In genomic region chr8:47872361-47873107, GRCm38 (mm10) we compare ENCODE assay signal across 8 mouse cellular contexts. TPM values are rescaled to one million over a fixed set of nuclear protein-coding genes. Genes with fewer than 3 reads are reported as not detected.
DNase-seq lines count a peak whose midpoint lies in the region; ATAC-seq and TF ChIP-seq lines count a peak whose summit lies in the region.

No protein-coding gene starts in this region.

- H3K9ac ChIP-seq in heart, embryonic 15.5 days = no peak overlapping the region
- no peak overlapping the region for H3K9ac ChIP-seq in kidney, postnatal 0 days (ENCODE audit: low read depth, low read length)
- H3K9ac ChIP-seq in lung, embryonic 15.5 days = no peak overlapping the region

- H3K4me2 ChIP-seq in heart, embryonic 15.5 days = no peak overlapping the region
- H3K4me2 ChIP-seq in kidney, postnatal 0 days (ENCODE audit: low read length) = no peak overlapping the region
- H3K4me2 ChIP-seq in lung, embryonic 15.5 days = no peak overlapping the region

- no peaks in the 10 kb centered on the region for H3K27me3 ChIP-seq in C2C12 (ENCODE audit: control insufficient read depth, insufficient read depth, insufficient read length)
- no peaks in the 10 kb centered on the region for H3K27me3 ChIP-seq in heart, embryonic 15.5 days
- H3K27me3 ChIP-seq in kidney, postnatal 0 days (ENCODE audit: insufficient read depth, low read length) = no peaks in the 10 kb centered on the region
- H3K27me3 ChIP-seq in lung, embryonic 15.5 days = no peaks in the 10 kb centered on the region

- no peak overlapping the region for H3K4me3 ChIP-seq in C2C12 (ENCODE audit: insufficient read depth, poor library complexity, severe bottlenecking)
- no peak overlapping the region for H3K4me3 ChIP-seq in heart, embryonic 15.5 days
- H3K4me3 ChIP-seq in kidney, postnatal 0 days (replicated peaks; ENCODE audit: low read depth, low read length) = no peak overlapping the region
- H3K4me3 ChIP-seq in lung, embryonic 15.5 days = no peak overlapping the region

- peaks cover 2% of the 10 kb centered on the region for H3K79me3 ChIP-seq in C2C12 (ENCODE audit: low read depth)

- H3K9me3 ChIP-seq in heart, embryonic 15.5 days (replicated peaks) = no peaks in the 10 kb centered on the region
- no peaks in the 10 kb centered on the region for H3K9me3 ChIP-seq in kidney, postnatal 0 days (replicated peaks; ENCODE audit: low read length)
- H3K9me3 ChIP-seq in lung, embryonic 15.5 days = no peaks in the 10 kb centered on the region

- no peak overlapping the region for H3K27ac ChIP-seq in heart, embryonic 15.5 days
- no peak overlapping the region for H3K27ac ChIP-seq in kidney, postnatal 0 days
- no peak overlapping the region for H3K27ac ChIP-seq in lung, embryonic 15.5 days

- H3K36me3 ChIP-seq in C2C12 (ENCODE audit: control insufficient read depth, insufficient read depth) = peaks cover 68% of the 10 kb centered on the region
- peaks cover 28% of the 10 kb centered on the region for H3K36me3 ChIP-seq in heart, embryonic 15.5 days
- peaks cover 51% of the 10 kb centered on the region for H3K36me3 ChIP-seq in kidney, postnatal 0 days (ENCODE audit: insufficient read depth, low read length)
- H3K36me3 ChIP-seq in lung, embryonic 15.5 days = peaks cover 36% of the 10 kb centered on the region

- peak; percentile 92 for TF ChIP-seq CTCF in C2C12 (IDR thresholded peaks at IDR 0.05; ENCODE audit: control insufficient read depth, insufficient read depth, insufficient read length)
- peak; percentile 96 for TF ChIP-seq CTCF in kidney, postnatal 0 days (IDR thresholded peaks at IDR 0.05; ENCODE audit: low read depth)

- peak; percentile 64; the same call in 1 of the 2 replicates for ATAC-seq in heart, embryonic 15.5 days (replicated peaks; ENCODE audit: insufficient number of reproducible peaks, insufficient read depth, low FRiP score, low read depth)
- ATAC-seq in kidney, postnatal 0 days (replicated peaks; ENCODE audit: low FRiP score, low read depth) = peak; percentile 78
- peak; percentile 59; the same call in 1 of the 2 replicates for ATAC-seq in lung, embryonic 15.5 days (ENCODE audit: borderline replicate concordance, extremely low read depth, low FRiP score, low TSS enrichment)

- H3ac ChIP-seq in C2C12 (ENCODE audit: control insufficient read depth, insufficient read length, low read depth) = no peak overlapping the region

- peak; percentile 34 for DNase-seq in adrenal gland, adult 2 months
- DNase-seq in adrenal gland, postnatal 4 days (ENCODE audit: low spot score in 2 of 2) = no peak
- peak; percentile 83 for DNase-seq in embryo, embryonic 10.5 days (ENCODE audit: low spot score)
- DNase-seq in kidney, postnatal 0 days (ENCODE audit: low spot score) = peak; percentile 85
- peak; percentile 23 for DNase-seq in retina, adult 2 months (ENCODE audit: low read depth, low spot score)

- H3K79me2 ChIP-seq in C2C12 (ENCODE audit: control insufficient read depth, insufficient read depth) = no peaks in the 10 kb centered on the region

- peaks cover 6% of the 10 kb centered on the region; the same call in 1 of the 2 replicates for H3K4me1 ChIP-seq in heart, embryonic 15.5 days (replicated peaks)
- H3K4me1 ChIP-seq in kidney, postnatal 0 days (replicated peaks; ENCODE audit: insufficient read depth, low read length) = no peaks in the 10 kb centered on the region
- H3K4me1 ChIP-seq in lung, embryonic 15.5 days = peaks cover 7% of the 10 kb centered on the region; the same call in 1 of the 2 replicates

- WGBS in heart, embryonic 15.5 days = 46% methylated on average over 13 of the region's 13 CpGs
- WGBS in kidney, postnatal 0 days = 51% methylated on average over 13 of the region's 13 CpGs
- 45% methylated on average over 13 of the region's 13 CpGs for WGBS in lung, embryonic 15.5 days

TF ChIP-seq in C2C12, 6 proteins besides CTCF, POLR2A, EP300 and RAD21:
- no peak for TF ChIP-seq MYOD1 (IDR thresholded peaks at IDR 0.05; ENCODE audit: control insufficient read depth, insufficient read length, low read depth)
- no peak for TF ChIP-seq MAX (IDR thresholded peaks at IDR 0.05)
- no peak for TF ChIP-seq FOSL1 (IDR thresholded peaks at IDR 0.05; ENCODE audit: insufficient read depth, low read length, poor library complexity, severe bottlenecking)
- no peak for TF ChIP-seq MYOG (IDR thresholded peaks at IDR 0.05; ENCODE audit: control insufficient read depth, extremely low read depth, insufficient read length)
- TF ChIP-seq CEBPB (IDR thresholded peaks at IDR 0.05; ENCODE audit: low read depth) = no peak
- TF ChIP-seq USF1 (IDR thresholded peaks at IDR 0.05; ENCODE audit: low read depth) = no peak
TF ChIP-seq in C2C12: peak in this region for 0.

RNA-seq across cellular contexts. Expression of gene Cldn22, which starts 48.3 kb away (rescaled TPM):
- 1 to 10 TPM; 1.8 to 3.6 TPM for total RNA-seq in adrenal gland, adult 2 months (2021)
- polyA plus RNA-seq in adrenal gland, adult 2 months (2012; rRNA removed) = 2.9 and 6.2 TPM in 2 replicates
- total RNA-seq in adrenal gland, postnatal 4 days (2021) = not detected
- not detected for polyA plus RNA-seq in C2C12 (2012; fragmentation: generic; extraction: Trizol)
- polyA plus RNA-seq in heart, embryonic 15.5 days (2015; fragmentation: Nextera tagmentation; extraction: Ambion mirVana) = not detected in 2 replicates
- not detected in 2 replicates for polyA plus RNA-seq in kidney, postnatal 0 days (2015; fragmentation: Nextera tagmentation; extraction: Ambion mirVana)
- not detected in 2 replicates for polyA plus RNA-seq in lung, embryonic 15.5 days (2015; fragmentation: Nextera tagmentation; extraction: Ambion mirVana)

RNA-seq across cellular contexts. Expression of gene Cldn24, which starts 50.6 kb away (rescaled TPM):
- not detected for total RNA-seq in adrenal gland, adult 2 months (2021)
- polyA plus RNA-seq in adrenal gland, adult 2 months (2012; rRNA removed) = not detected in 2 replicates
- total RNA-seq in adrenal gland, postnatal 4 days (2021) = not detected
- not detected for polyA plus RNA-seq in C2C12 (2012; fragmentation: generic; extraction: Trizol)
- polyA plus RNA-seq in heart, embryonic 15.5 days (2015; fragmentation: Nextera tagmentation; extraction: Ambion mirVana) = not detected in 2 replicates
- not detected in 2 replicates for polyA plus RNA-seq in kidney, postnatal 0 days (2015; fragmentation: Nextera tagmentation; extraction: Ambion mirVana)
- not detected in 2 replicates for polyA plus RNA-seq in lung, embryonic 15.5 days (2015; fragmentation: Nextera tagmentation; extraction: Ambion mirVana)

Comparison
In these comparisons a context has a peak if more than half of its experiments do, and no peak if none do; other contexts are left out.
1. DNase-seq: peak in adrenal gland, adult 2 months (single experiment), embryo, embryonic 10.5 days (single experiment), kidney, postnatal 0 days (single experiment) and retina, adult 2 months (single experiment); none in adrenal gland, postnatal 4 days (0 of 2).
2. Peak in every context shown above with its lines, with median percentiles within 50 percentile points of each other: ATAC-seq.